Mouse (Mus musculus) retina, postnatal 1 day (tissue): ENCODE results near the gene Sox18.
A peak's percentile ranks its signal among the peaks of the same experiment; 100 is the strongest.

ENCODE experiments used
- DNase-seq: peaks from one replicate; pipeline ENCODE4 v3.0.0-alpha.2; 2012

The Sox18 gene

DNA sequence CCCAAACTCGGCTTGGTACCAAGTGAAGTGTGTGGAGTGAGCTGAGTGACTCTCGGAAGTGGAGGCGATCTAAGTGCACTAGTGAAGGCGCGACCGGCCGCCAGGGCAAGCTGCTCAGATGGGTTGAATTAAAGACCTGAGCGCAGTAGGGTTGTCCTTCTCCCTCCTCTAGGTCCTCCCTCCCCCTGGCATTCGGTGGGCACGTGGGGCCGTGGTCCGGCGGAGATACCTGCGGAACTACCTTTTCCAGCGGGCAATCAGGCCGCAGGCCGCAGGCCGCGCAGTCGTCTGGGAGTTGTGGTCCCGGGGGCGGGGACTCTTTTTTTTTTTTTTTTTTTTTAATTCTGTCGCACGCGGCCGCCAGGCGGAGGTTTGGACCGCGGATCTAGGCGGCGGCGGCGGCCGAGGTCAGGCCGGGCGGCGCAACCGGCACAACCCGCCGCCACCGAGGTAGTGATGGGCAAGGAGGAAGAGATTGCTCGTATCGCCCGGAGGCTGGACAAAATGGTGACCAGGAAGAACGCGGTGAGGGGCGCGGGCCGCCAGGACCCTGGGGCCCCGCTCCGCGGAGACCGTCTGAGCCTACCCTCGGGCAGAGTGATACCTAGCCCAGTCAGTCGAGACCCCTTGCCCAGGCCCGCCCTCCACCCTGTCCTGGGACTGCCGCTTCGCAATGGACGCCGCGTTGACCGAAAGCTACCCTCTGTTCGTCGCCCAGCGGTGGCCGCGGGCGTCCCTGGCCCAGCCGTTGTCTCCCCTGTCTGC is 8.7 kb upstream of the Sox18 start, which contains the start of gene Tcea2:
Gene Tcea2 (plus strand): TSS at position 360 of the 765 bp plus-strand sequence.
- peak; percentile 85 for DNase-seq

DNA sequence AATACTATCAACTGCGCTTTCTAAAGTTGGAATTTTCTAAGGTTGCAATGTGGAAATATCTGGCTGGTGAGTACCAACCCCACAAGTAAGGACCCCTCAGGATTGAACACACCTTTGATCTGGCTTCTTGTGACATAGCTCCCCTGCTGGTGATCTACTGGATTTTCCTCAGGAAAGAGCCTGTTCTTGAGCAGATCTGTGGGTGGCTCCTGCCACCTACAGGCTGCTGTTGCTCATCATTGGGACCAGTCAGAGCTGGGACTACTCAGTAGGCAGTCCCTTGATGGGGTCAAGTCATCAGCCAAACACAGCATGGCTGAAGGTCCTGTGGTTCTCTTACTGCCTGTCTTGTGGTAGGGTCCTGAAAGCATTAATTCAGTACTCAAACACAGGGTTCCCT is 7.3 kb upstream of the Sox18 start:
- peak; percentile 91 for DNase-seq

DNA sequence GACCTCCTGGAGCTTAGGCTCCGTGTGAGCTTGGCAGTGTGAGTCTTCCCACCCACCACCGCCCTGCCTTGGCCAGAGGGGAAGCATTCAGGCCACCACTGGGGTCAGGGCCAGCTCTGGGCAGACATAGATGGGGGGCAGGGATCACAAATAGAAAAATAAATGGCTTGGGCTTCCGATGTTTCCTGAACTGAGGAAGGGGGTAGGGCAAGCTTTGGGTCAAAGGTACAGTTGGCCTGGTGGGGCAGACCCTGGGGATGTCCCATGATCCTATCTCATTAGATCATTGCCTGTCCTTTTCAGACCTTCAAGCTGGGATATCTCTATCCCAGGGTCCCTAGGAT is 6.3 kb upstream of the Sox18 start:
- DNase-seq = no peak

DNA sequence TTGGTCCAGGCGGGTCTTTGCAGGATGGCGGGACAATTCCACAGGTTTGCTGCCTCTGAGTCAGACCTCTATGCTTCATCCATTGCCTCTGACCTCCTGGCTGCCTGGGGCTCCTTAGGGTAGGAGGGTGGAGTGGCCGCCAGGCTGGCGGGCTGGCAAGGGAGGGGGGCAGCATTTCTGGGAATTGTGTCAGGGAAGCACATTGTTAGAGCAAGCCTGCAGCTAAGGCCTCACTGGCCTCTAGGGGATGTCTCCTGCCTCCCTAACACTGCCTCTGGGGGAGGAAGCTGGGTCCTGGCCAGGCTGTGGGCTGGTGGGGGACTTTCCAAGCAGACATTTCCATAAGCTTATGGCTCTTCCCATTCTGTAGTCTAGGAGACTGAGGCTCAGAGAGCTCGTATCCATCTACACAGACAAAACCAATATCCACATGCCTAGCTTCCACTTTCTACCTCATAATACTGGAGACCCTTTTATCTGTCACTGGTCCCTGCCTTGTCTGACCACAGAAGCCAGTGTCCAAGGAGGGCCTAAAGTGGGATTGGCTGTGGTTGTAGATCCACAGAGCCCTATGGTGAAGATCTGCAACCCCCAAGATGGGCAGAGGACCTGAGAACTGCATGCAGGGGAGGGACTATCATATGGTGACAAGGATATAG is 5.8 kb upstream of the Sox18 start:
- no peak for DNase-seq

DNA sequence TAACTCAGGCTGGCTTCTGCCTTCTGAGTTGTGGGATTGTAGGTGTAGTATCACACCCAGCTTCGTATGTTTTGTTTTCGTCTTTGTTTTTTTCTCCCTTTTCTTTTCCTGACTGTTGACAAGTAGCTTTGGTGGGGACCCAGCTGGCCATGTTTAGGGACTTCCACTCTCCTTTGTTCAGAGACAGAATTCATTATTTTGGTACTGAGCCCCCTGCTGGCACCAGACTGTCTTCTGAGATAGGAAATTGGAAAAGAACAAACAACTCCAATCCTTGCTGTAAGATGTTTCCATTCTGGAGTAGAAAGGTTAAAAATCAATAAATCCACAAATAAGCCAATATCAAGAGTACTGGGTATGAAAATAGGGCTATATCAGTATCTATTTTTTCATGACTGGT is 5.0 kb upstream of the Sox18 start:
- DNase-seq = peak; percentile 58

DNA sequence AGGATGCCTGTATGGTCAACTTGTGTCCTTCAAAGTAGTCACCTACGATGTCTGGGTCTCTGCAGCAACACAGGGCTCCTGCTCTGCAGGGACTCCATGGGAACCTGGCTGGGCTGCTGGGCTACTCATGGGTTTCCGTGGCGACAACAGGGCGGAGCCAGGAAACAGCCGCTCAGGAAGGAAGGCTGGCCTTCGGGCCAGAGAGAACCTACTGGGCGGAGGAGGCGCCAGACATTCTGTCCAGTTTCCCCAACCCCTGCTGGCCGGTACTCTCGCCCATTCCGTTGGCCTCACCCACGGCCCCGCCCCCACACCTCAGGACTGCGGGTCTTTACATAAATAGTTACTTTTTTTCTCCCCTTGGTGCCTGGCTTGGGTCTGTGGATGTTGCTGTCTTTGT is 4.0 kb upstream of the Sox18 start:
- DNase-seq = peak; percentile 71

DNA sequence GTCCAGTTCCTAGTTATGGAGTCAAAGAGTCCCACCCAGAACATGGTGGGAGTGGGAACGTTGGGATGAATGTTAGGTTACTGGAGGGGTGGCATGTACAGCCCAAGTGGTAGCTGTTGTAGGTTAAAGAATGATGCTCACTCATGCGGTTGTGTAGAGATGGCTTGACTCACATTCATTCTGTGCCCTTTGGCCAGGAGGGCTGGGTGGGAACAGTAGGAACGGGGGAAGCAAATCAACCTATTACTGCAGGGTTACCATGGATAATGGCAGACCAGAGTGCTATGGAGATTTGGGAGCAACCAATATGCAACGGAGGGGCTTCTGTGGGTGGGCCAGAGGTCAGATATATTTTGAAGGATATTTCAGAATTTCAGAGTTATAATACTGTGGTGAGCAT is 3.5 kb upstream of the Sox18 start:
- no peak for DNase-seq

DNA sequence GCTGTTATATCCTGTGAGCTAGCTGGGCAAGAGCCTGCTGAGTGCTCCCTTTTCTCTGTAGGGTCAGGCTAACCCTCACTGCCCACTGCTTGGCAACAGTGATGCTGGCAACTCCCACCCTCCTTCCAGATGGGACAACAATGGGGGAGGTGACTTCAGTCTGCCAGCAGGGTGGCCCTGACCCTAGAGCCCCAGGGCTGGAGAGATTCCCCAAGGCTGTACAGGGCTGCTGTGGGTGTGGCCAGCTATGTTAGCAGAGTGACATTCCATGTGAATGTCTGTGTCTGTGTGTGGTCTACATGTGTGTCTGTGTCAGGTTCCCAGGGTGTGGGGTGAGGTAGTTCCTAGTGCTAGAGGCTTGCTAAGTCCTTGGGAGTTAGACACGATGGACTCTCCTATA is 2.1 kb upstream of the Sox18 start:
- DNase-seq = peak; percentile 67

DNA sequence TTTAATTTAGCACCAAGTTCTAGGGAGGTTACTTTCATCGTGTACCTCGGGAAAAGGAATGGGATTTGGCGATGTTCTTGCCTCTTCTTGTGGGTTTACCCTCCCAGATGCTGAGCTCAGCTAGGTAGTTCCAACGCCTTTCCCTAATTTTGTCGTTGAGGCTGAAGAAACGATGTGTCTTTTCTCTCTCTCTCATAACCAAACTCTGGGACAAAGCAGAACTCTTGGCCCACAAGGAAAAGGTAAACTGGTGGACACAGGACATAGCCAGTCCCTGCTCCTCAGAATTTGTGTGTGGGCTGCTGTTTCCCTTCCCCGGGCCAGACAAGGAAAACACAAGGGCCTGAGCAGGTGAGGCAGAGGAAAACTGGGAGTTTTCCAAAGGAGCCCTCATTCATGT is 544 bp upstream of the Sox18 start:
- no peak for DNase-seq

DNA sequence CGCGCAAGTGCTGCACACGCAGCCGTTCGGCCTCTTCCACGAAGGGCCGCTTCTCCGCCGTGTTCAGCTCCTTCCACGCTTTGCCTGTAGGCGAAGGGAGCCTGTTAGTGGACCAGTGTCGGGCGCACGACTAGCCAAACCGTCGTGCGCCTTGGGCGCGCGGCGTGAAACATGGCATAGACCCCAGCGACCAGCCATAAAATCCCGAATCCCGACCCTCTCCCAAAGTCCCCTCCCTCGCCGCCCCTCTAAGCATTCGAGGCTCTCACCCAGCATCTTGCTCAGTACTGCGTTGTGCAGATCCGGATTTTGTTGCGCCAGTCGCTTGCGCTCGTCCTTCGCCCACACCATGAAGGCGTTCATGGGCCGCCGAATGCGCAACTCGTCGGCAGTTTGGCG is 528 bp downstream of the Sox18 start:
- DNase-seq = no peak

DNA sequence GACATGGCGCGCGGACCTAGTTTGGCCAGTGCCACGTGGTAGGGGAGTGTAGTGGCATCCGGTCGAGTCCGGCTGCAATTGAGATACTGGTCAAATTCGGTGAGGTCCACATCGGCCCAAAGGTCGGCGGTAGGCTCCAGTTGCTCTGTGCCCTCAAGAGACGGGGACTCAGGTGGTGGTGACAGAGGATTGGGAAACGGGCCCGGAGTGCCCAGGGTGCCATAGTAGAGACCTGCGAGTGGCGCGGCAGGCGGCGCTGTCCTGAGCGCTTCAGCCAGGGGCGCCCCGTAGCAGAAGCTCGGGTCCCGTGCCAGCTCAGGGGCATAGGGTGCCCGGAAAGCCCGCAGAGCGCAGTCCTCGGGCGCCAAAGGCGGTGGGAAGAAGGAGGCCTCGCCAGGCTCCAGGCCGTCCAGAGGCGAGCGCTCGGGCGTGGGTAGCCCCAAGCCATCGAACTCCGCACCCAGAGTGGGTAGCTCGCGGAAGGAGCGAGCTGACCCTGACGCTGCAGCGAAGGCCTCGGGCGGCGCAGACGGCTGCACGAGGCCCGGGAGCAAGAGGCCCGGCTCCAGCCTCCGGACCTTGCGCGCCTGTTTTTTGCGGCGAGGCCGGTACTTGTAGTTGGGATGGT is 1.0 kb downstream of the Sox18 start:
- DNase-seq = no peak

DNA sequence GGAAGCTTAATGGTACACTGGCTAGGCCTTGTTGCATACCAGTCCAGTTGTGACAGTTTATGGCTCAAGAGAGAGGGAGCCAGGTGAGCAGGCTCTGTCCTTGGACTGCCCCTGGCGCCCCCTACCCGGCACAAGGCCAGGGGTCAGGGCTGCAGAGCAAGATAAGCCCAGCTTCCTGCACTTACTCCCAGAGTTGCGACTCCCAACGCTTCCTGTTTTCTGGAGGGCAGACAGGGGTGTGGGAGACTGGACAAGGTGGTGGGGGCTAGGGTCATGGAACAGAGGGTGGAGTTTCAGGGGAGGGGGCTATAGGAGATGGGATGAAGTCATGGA is 8.2 kb downstream of the Sox18 start:
- DNase-seq = no peak

DNA sequence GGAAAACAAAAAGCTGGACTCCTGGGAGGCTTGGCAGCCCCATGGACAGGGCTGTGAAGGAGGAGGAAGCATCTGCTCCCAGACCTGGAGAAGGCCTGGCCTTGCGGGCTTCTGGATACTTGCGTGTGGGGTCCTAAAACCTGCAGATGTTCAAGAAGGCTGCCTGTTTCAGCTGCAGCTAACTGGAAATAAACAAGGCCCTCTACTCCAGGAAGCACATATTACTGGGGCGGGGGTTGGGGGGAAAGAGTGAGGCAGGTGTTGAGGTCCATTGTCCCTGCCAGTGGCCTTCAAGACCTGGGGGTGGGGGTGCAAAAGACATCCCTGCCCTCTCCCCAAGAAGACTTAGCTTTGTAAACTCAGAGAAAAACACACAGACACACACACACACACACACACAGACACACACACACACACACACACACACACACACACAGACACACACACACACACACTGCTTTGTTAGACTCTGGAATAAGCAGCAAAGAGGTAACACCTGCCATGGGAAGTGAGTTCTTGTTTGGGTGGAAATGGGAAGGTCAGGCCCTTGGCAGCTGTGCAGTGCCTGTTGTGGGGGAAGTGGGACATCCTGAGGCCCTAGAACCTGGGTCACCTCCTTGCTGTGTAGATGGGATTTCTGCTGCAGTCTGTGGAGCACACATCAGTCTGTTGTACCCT is 8.7 kb downstream of the Sox18 start:
- DNase-seq = no peak

DNA sequence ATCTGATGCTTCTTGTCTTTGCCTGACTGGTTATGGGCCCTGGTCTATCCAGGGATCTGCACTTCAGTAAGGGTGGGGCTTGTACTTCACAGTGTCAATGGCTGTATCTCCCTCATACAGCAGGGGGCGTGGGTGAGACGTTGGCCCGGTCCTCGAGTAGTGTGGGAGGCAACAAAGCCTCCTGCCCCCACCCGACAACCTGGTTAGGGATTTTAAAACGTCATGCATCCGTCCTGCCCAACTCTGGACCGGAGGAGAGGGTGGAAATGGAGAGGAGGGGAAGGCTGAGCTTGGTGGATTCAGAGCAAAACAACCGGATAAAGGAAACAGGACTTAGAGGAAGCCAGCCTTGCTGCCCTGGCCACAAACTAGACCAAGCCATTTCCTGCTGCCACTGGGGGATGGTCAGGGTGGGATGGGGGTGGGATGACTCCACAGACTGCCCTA is 11.8 kb downstream of the Sox18 start:
- DNase-seq = peak; percentile 78

DNA sequence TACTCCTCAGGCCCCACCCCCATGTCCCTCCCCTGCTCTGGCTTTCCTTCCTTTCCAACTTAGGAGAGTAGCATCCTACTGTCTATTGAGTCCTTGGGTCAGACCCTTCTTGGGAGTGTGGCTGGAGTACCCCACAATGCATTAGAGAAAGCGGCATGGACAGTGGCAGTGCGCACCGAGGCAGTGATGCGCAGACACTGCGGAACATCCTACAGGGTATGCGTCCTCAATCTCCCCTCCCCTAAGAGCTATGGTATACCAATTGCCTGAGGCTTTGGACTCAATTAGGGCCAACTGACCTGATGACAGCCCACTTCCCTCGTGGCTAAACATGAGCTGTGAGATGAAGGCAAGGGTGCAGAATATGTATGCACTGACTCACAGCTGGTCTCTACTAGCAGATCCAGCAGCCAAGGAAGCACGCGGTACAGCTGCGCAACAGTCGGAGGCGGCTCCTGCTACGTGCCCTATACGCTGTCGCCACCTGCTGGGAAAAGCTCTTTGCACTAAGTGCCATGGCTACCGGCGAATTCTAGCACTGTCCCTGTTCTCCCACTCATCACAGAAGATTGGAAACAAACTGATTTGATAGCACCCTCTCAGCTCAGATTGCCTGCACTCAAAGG is 12.4 kb downstream of the Sox18 start:
- DNase-seq = peak; percentile 55

DNA sequence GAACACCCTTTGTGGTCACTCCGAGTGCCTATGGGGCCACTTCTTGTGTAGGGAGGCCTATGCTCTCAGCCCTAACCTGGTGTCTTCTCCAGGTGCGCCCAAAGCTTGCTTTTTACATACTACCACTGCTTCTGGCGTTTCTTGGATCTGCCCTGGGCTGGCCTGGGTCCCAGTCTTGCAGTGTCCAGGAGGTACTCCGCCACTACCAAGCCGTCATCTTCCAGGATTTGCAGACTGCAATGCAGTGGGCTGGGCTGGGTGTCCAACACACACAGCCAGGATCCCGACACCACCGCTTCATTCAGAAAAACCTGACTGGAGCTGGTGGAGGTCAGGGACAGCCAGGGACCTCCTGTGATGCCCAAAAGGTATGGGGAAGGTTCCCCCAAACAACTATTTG is 12.9 kb downstream of the Sox18 start:
- no peak for DNase-seq

DNA sequence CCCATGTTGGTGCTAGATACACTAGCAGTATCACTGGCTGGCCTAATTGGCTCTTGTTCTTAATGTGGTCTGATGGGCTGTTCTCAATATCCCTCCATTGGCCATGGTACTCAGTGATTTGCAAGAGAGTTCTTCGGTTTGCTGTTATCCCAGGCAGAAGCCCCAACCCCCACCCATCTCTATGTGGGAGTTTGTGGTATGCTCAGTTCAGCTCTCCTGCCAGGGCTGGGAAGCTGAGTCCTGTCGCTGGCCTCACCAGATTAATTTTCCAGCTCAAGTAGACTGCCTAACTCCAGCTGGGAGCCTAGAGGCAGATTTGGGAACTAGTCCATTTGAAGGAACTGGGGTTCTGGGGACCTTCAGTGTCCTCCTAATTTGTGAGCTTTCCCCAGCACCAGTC is 14.0 kb downstream of the Sox18 start:
- no peak for DNase-seq

DNA sequence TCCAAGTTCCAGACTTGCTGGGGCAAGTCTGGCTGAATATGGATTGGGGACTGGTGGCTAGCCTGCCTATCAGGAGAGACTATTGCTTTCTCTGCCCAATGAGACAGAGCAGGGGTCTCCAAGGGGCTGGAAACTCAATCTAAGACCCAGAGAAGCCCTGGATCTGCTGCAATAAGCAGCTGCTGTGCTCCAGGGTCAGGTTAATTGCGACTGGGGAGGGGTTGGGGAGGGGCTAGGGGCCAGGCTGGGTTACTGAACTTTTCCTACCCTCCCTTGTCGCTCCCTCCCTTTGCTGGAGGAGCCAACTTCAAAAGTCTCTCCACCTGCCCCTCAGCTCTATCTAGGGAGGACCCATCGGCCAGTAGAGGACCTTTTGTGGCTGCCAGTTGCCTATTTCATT is 14.7 kb downstream of the Sox18 start, which contains the start of gene Gm29797:
Gene Gm29797 (plus strand): TSS at position 301 of the 400 bp plus-strand sequence.
- DNase-seq = no peak

DNA sequence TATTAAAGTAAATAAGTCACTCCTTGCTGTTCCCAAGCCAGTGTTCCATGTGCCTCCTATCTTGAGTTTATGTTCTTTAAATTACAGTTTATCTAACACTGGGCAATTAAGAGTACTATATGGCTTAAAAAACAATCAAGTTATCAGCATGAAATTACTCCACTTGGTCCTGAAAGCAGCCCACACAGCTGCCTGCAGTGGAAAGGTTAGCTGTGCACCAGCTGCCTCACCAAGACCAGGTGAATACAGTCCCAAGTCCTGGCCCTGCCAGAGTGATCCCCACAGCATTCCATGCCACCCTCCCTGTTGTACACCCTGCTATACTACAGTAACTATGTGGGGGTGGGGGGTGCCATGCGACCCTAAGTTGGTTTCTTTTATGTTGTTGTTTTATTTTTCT is 17.9 kb downstream of the Sox18 start:
- no peak for DNase-seq

DNA sequence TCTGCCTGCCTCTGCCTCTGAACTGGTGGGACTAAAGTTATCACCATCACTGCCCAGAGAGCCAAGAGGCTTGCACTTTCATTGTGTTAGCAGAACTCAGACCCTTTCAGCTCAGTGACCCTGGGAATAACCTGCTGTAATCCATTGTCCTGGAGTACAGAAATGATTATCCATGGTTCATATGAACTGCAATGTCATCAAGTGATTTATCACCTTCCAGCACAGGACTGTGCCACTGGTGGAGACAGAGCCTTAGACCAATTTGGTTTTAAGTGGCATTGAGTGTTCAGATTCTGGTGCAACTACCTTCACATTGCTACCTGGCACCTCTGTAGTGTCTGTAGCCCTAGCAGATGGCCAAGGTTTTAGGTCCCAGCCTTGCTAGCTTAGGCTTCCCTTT is 18.4 kb downstream of the Sox18 start:
- DNase-seq = no peak

DNA sequence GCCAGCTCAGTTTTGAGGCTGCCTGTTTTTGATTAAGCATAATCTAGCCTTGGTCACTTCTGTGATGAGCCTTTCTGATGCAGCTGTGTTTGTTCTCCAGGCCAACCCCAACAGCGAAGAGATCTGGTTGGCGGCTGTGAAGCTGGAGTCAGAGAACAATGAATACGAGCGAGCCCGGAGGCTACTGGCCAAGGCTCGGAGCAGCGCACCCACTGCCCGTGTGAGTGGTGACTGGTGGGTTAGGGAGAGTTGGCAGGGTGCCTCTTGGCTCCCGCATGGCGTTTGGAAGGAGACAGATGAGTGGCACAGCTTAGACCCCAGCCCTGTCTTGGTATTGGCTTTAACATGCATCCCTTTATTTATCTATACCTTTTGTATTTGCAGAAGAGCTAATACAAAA is 22.5 kb downstream of the Sox18 start:
- no peak for DNase-seq

DNA sequence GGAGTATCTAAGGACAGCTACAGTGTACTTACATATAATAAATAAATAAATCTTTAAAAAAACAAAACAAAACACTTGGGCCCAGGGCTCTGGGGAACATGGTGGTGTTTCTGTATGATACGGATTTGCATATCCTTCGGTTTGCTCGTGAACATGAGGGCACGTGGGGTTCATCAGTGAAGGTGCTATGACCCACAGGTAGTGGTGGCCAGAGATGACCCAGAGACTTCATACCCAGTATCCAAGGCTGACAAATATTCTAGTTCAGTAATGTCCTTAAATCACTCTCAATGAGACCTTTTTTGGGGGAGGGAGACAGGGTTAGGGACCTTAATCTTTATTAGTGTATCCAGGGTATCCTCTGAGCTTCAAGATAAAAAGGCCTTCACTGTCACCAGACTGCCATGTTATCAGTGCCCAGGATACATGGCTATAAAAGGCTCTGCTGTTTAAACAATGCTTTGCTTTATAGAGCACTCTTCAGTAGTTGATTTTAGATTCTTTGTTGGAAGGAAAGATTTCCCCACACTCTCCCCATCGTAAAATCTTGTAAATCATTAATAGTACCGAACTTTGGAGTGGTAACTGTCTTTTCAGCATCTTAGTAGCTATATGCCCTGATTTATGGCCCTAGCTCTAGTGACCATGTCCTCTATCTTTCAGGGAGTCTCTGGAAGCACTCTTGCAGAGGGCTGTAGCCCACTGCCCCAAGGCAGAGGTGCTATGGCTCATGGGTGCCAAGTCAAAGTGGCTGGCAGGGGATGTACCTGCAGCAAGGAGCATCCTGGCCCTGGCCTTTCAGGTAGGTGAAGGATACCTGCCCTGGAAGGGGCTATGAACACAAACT is 24.6 kb downstream of the Sox18 start:
- no peak for DNase-seq
